Comparison of ENCODE assay signal across 8 mouse cellular contexts in genomic region chr4:24898636-24899035, GRCm38 (mm10). TPM values are rescaled to one million over a fixed set of nuclear protein-coding genes. Genes with fewer than 3 reads are reported as not detected.
DNase-seq lines count a peak whose midpoint lies in the region; ATAC-seq and TF ChIP-seq lines count a peak whose summit lies in the region.
"Had no signal": no experiment of that assay in that cellular context is flagged by ENCODE, and none has a peak within 500 bp of the region (broad histone marks: within the 10 kb centered on the region; RNA-seq: fewer than 3 reads in every experiment).

No protein-coding gene starts in this region.

- no peak for TF ChIP-seq CTCF in spleen, adult 2 months (IDR thresholded peaks at IDR 0.05; ENCODE audit: extremely low read depth, insufficient read depth, insufficient read length, insufficient replicate concordance)

- ATAC-seq in hindbrain, embryonic 15.5 days (ENCODE audit: low FRiP score, low read depth): no peak; the same call in 1 of the 2 replicates
- ATAC-seq in midbrain, embryonic 11.5 days (ENCODE audit: low FRiP score): peak; percentile 25; the same call in 1 of the 2 replicates
- ATAC-seq in megakaryocyte-erythroid progenitor cell, adult 5-6 weeks (replicated peaks; ENCODE audit: low FRiP score, low TSS enrichment, poor library complexity, severe bottlenecking): no peak

- no peak for TF ChIP-seq POLR2A in spleen, adult 2 months (IDR thresholded peaks at IDR 0.05; ENCODE audit: low read depth, low read length)

- H3K9me3 ChIP-seq in hindbrain, embryonic 15.5 days: no peaks in the 10 kb centered on the region
- no peaks in the 10 kb centered on the region for H3K9me3 ChIP-seq in midbrain, embryonic 11.5 days (ENCODE audit: control insufficient read depth, low read length)

- peaks cover 2% of the 10 kb centered on the region; the same call in 1 of the 2 replicates for H3K4me1 ChIP-seq in spleen, adult 2 months (ENCODE audit: control insufficient read depth, insufficient read depth, insufficient read length)
- H3K4me1 ChIP-seq in hindbrain, embryonic 15.5 days (replicated peaks): peaks cover 10% of the 10 kb centered on the region
- peaks cover 3% of the 10 kb centered on the region; the same call in 1 of the 2 replicates for H3K4me1 ChIP-seq in midbrain, embryonic 11.5 days (ENCODE audit: control insufficient read depth, insufficient read depth, low read length)

- no peaks in the 10 kb centered on the region for H3K36me3 ChIP-seq in spleen, adult 2 months (ENCODE audit: control insufficient read depth, insufficient read depth, low read length)
- H3K36me3 ChIP-seq in hindbrain, embryonic 15.5 days: peaks cover 22% of the 10 kb centered on the region
- peaks cover 3% of the 10 kb centered on the region; the same call in 1 of the 2 replicates for H3K36me3 ChIP-seq in midbrain, embryonic 11.5 days (ENCODE audit: control insufficient read depth, insufficient read depth, low read length)

- peak overlapping the region; percentile 89 for H3K9ac ChIP-seq in hindbrain, embryonic 15.5 days
- peak overlapping the region; percentile 67 for H3K9ac ChIP-seq in midbrain, embryonic 11.5 days (ENCODE audit: low read length)

- DNase-seq in spleen, adult 2 months (ENCODE audit: low read depth in 1 of 2, low spot score in 2 of 2): no peak
- DNase-seq in spleen, adult 18-20 months: no peak
- DNase-seq in embryo, embryonic 9.5 days (ENCODE audit: extremely low spot score): peak; percentile 4
- DNase-seq in midbrain, embryonic 11.5 days (ENCODE audit: low spot score, missing footprints): peak; percentile 89
- no peak for DNase-seq in left cerebral cortex, adult 9 months (ENCODE audit: low spot score in 2 of 2)

- no peaks in the 10 kb centered on the region for H3K27me3 ChIP-seq in spleen, adult 2 months (ENCODE audit: control insufficient read depth, insufficient read depth, low read length)
- no peaks in the 10 kb centered on the region for H3K27me3 ChIP-seq in hindbrain, embryonic 15.5 days
- H3K27me3 ChIP-seq in midbrain, embryonic 11.5 days (ENCODE audit: control insufficient read depth, insufficient read depth, low read length): no peaks in the 10 kb centered on the region

- H3K27ac ChIP-seq in spleen, adult 2 months (ENCODE audit: insufficient read depth, low read length): no peak overlapping the region
- no peak overlapping the region for H3K27ac ChIP-seq in hindbrain, embryonic 15.5 days (replicated peaks)
- H3K27ac ChIP-seq in midbrain, embryonic 11.5 days (ENCODE audit: low read depth, low read length): no peak overlapping the region

- peak overlapping the region; percentile 38 for H3K4me3 ChIP-seq in spleen, adult 2 months (ENCODE audit: extremely low read depth, insufficient read depth, insufficient read length)
- H3K4me3 ChIP-seq in hindbrain, embryonic 15.5 days: peak overlapping the region; percentile 100
- peak overlapping the region; percentile 50 for H3K4me3 ChIP-seq in midbrain, embryonic 11.5 days (ENCODE audit: low read depth, low read length)

- 22% methylated on average over 8 of the region's 8 CpGs for WGBS in spleen, adult 2 months
- 25% methylated on average over 8 of the region's 8 CpGs for WGBS in hindbrain, embryonic 15.5 days
- WGBS in midbrain, embryonic 11.5 days: 35% methylated on average over 8 of the region's 8 CpGs

- H3K4me2 ChIP-seq in hindbrain, embryonic 15.5 days: peak overlapping the region; percentile 63
- peak overlapping the region; percentile 69 for H3K4me2 ChIP-seq in midbrain, embryonic 11.5 days

RNA-seq across cellular contexts. Expression of gene Ndufaf4, which starts 0.8 kb away (rescaled TPM):
- polyA plus RNA-seq in spleen, adult 2 months (2012; rRNA removed): 1.8 and 2.0 TPM in 2 replicates
- 61.8 and 62.9 TPM in 2 replicates for polyA plus RNA-seq in hindbrain, embryonic 15.5 days (2015; fragmentation: Nextera tagmentation; extraction: Ambion mirVana)
- polyA plus RNA-seq in midbrain, embryonic 11.5 days (2014; fragmentation: Nextera tagmentation; extraction: Ambion mirVana): 69.6 and 79.0 TPM in 2 replicates
- 40.3 and 64.8 TPM in 2 replicates for total RNA-seq in megakaryocyte-erythroid progenitor cell, adult 5-6 weeks (2014; fragmentation: Nextera tagmentation)
- total RNA-seq in megakaryocyte-erythroid progenitor cell, adult 5-6 weeks (2017): 36.1 and 46.6 TPM in 2 replicates

RNA-seq across cellular contexts. Expression of gene Klhl32, which starts 47.7 kb away (rescaled TPM):
- 0.13 and 0.15 TPM in 2 replicates for polyA plus RNA-seq in spleen, adult 2 months (2012; rRNA removed)
- polyA plus RNA-seq in hindbrain, embryonic 15.5 days (2015; fragmentation: Nextera tagmentation; extraction: Ambion mirVana): 29.5 and 35.5 TPM in 2 replicates
- 5.8 and 6.4 TPM in 2 replicates for polyA plus RNA-seq in midbrain, embryonic 11.5 days (2014; fragmentation: Nextera tagmentation; extraction: Ambion mirVana)
- not detected in 2 replicates for total RNA-seq in megakaryocyte-erythroid progenitor cell, adult 5-6 weeks (2014; fragmentation: Nextera tagmentation)
- total RNA-seq in megakaryocyte-erythroid progenitor cell, adult 5-6 weeks (2017): not detected in 2 replicates
- total RNA-seq: hematopoietic stem cell, adult 5-6 weeks had no signal

Comparison
In these comparisons a context has a peak if more than half of its experiments do, and no peak if none do; other contexts are left out.
1. DNase-seq: peak in embryo, embryonic 9.5 days (single experiment) and midbrain, embryonic 11.5 days (single experiment); none in spleen, adult 2 months (0 of 2), spleen, adult 18-20 months (0 of 2) and left cerebral cortex, adult 9 months (0 of 2).
2. H3K4me3 ChIP-seq: peak in every context shown above with its lines; median percentile 100 in hindbrain, embryonic 15.5 days; 50 in midbrain, embryonic 11.5 days; 38 in spleen, adult 2 months.
3. RNA of gene Ndufaf4, which starts 0.8 kb away (polyA plus RNA-seq): 69.6 to 79.0 TPM in midbrain, embryonic 11.5 days and 61.8 to 62.9 TPM in hindbrain, embryonic 15.5 days; 1.8 to 2.0 TPM in spleen, adult 2 months; every median in the first group is over 10 times any median in the second.